Mouse (Mus musculus) bone marrow macrophage, adult 2 months (primary cell): ENCODE measurements at regions not wholly inside any gene's neighbourhood (a gene's known extent, or its start where the extent isn't known, plus 50 kb on each side); places are given as distances from the start of the nearest gene placed in this dataset.

Source experiments
- CTCF ChIP-seq: IDR thresholded peaks from 2 replicates; pipeline ENCODE4 v1.5.1; 2012; ENCODE audit warnings: low read depth, mild to moderate bottlenecking, low read length, moderate library complexity
- POLR2A ChIP-seq: IDR thresholded peaks from 2 replicates; pipeline ENCODE4 v1.6.1; 2012; ENCODE audit warnings: mild to moderate bottlenecking, low read depth, low read length, borderline replicate concordance

- TF ChIP-seq POLR2A = no peak
- TF ChIP-seq CTCF = no peak
These were observed 274.3 kb downstream of the Rwdd3 start for GRCm38 (mm10) chr3:120897221-120897620.
